Mouse (Mus musculus) 3134 (cell line): ENCODE measurements around the gene Apex1.
"Not testable (repeated sequence)": the region's sequence is repeated elsewhere in the genome, so short reads cannot be mapped to it uniquely, and the experiment has no call there.

ENCODE experiments used
- DNase-seq: peaks from one replicate; pipeline ENCODE4 v3.0.0-alpha.2; 2011; ENCODE audit warnings: low spot score; ENCODE audit not compliant: insufficient read length; ENCODE audit errors: extremely low read depth

Apex1 gene

DNA sequence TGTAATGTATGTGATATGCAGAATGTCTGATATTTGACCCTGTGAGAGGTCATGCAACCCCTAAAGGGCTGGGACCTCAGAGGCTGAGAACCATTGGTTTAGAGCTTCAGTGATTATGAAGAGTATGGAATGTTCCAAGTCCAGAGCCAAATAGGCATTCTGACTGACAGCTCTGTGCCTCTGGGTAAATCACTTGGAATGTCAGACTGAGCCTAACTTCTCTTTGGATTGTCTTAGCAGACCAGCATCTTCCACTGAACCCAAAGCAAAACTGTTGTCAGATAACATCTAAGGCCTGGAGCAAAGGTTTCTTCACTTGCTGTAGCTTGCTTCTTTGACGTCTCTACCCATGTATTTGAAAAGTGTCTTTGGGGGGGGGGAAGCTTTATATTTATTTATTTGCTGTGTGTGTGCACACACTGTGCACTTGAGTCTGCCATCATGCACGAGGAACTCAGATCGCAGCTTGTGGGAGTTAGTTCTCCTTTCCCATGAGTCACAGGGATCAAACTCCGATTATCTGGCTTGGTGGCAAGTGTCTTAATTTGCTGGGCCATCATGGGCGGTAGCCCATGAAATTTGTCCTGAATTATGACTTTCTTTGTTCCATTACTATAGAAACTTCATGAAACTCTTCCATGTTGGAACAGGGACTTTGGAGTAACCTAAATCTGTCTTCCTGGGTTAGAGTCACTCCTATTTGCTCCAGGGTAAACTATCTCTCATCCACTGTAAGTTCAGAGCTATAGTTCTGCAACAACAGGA, 43.6 kb downstream of the Apex1 start:
- no peak for DNase-seq

DNA sequence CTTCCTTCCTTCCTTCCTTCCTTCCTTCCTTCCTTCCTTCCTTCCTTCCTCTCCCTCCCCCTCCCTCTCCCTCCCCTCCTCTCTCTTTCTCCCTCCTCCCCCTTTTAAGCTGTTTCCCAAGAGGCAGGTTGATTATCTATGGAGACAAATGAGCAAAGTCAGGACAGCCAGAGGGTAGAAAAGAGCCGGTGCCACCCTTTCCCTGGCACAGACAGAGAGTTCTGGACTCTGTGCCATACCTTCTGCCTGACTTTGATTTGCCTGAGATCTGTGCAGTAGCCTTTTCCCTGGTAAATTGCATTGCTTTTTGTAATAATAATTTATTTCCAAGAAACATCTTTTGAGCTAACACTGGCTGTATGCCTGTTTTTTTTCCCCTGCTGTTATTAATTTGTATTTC, 44.3 kb downstream of the Apex1 start:
- no peak for DNase-seq

DNA sequence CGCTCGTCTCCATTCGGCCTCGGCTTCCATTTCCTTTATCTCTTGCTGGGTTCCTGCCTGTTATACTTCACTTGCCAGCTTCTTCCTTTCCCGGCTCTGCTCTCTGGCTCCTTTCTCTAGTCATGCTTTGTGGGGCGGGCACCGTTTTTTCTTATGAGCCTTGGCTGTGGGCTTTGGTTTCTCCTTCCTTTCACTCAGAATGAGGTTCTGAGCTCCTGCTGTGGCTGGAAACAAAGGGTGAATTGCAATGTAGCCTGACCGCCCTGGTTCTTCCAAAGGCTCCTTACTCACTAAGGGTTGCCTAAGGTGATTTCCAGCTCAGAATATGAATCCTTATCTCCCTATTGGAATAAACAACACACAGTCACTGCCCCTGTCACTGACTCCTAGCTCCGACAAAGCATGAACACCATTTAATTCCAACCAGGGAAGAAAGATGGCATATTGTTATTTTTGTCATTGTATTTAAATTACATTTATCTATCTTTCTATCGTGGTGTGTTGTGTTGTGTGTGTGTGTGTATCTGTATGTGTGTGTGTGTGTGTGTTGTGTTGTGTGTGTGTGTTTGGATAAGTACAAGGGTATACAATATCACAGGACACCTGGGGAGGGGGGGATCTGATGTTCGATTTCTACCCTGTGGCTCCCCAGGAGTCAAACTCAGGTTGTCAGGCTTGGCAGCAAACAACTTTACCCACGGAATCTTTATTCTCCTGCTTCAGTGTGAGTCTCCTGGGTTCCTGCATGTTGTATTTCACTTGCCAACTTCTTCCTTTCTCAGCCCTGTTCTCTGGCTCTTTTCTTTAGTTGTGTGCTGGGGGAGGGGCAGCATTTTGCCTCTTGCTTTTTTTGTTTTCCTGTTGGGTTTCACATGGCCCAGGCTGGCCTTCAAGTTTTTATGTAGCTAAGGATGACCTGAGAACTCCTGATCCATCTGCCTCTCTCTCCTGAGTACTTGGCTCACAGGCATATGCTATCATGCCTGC, 45.1 kb downstream of the Apex1 start:
- no peak for DNase-seq

DNA sequence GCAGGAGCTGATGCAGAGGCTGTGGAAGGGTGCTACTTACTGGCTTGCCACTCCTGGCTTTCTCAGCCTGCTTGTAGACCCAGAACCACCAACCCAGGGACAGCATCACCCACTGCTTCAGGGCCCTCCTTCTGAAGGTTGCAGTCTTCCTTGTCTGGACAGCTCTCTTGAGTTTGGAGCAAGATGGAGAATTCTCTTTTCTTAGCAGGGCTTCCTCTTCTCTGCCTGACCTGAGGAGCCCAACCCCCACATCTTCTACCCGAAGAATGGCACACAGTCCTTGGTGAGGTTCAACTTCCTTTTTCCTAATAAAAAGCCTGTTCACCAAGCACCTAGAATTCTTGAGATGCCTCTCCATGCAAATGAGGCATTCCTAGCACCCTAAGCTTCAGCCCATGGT, 46.1 kb downstream of the Apex1 start:
- DNase-seq = no peak

DNA sequence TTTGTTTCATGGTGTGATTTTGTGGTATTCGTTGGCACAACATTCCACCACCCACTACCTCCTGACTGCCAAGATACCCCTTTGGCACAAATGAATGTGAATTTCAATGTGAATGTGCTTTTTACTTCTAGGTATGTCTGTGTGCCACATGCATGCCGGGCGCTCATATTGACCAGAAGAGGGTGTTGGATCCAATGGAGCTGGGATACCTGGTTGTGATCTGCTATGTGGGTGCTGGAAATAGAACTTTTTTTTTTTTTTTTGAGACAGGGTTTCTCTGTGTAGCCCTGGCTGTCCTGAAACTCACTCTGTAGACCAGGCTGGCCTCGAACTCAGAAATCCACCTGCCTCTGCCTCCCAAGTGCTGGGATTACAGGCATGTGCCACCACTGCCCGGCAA, 48.3 kb downstream of the Apex1 start:
- not testable (repeated sequence) for DNase-seq

DNA sequence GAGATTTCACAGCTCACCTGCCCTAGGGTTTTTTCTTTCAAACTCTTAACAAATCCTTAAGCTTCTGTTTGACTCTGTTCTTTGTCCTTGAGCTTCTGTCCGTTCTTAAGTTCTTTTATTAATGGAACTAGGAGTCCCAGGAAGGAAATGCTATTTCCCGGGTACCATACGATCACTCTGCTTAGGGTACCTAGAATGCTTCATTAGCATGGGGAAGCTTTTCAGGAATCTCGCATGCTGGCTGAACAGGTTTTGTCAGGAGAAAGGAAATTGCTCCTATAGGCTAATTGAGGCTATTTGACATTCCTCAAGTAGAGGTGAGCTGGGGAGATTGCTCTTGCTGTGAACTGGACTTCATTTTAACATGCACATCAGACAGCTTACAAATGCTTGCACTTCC, 48.9 kb downstream of the Apex1 start:
- DNase-seq = no peak

DNA sequence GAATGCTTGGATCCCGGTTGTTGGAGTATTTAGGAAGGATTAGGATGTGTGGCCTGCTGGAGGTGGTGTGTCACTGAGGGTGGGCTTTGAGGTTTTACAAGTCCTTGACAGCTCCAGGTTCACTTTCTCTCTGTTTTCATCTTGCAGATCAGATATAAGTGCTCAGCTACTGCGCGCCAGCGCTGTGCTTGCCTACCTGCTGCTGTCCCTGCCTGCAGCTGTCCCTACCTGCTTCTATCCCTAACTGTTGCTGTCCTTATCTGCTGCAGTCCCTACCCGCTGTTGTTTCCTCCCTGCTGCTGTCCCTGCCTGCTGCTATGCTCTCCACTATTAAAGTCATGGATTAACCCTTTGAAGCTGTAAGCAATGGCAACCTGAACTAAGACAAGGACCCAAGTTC, 50.2 kb downstream of the Apex1 start:
- DNase-seq = no peak

DNA sequence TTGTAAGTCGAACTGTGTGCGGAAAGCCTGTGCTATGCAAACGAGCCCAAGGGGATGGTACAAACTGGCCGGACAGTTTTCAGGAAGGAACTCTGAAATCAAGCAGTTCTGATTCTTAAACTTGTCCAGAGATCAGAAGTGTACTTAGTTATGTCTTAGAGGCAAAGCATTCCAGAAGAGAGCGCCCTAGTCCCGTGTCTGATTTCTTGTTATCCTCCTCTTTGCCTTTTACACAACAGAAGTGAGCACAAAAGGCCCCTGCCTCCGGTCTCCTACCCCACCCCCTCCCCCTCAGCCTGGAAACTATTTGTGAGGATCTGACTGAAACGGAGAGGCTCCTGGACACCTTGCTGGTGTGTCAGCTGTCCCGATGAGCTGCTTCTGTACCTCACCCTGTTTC, 51.9 kb downstream of the Apex1 start:
- DNase-seq = no peak
